Mouse (Mus musculus) lung, adult 18-20 months (tissue): ENCODE measurements around the gene Gm20388.
A peak's percentile ranks its signal among the peaks of the same experiment; 100 is the strongest.

Experiments
- DNase-seq, 2 experiments: peaks; one replicate each; pipeline ENCODE4 v3.0.0; 2022; ENCODE audit warnings: mixed read lengths in 2 of 2

Gene Gm20388

DNA sequence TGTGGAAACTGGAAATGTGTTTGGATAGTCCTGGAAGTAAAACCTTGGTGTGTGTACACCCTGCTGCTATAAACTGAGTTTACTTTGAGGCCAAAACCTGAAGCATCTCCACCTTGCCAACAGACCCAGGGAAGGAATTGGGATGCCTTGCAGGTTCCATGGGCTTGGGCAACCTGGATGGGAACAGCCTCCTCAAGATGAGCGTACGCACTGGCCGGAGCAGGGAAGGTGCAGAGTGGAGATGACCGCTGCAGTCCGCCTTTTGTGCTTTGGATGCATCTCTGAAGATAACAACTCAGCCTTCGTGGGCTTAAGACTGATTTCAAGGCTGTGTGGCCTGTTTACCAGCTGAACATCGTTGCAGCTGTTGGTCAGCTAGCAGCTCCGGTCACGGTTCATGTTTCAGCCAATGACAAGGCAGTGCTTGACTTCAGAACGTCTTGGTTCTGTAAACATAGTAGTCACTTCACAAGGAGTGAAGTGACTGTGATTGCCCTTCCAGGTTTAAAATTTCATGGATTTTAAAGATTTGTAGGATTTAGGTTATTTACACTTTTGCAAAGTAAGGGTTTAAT is 2044.4 kb downstream of the Gm20388 start:
- no peak for DNase-seq

DNA sequence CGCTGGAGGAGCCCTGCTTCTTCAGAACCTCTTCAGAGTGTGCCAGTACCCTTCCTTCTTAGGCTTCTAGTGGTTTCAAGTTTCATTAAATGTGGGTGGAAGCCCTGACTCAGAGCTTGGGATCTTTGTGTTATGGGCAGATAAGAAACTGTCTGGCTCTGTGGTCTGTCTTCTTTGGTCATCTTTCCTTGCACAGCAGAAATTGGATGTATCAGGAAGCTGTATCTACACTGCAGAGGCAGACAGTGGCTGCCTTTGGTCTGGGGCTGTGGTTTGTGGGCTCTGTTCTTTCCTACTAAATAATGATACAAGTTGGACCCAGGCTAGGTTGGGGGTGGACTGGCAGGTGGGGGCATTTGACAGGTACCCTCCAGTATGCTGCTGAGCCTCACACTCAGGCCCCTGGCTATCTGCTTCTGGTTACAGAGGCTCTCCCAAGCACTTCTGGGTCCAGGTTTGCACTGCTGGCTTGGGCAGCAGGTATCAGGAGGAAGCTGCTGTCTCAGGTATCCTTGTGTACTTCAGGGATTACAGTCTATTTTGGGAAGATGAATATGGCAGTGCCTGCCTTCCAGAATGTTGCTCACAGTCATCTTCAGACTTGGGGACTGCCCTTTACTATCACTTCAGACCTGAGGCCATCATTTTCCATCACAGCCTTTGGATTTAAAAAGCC is 2045.3 kb downstream of the Gm20388 start:
- no peak for DNase-seq

DNA sequence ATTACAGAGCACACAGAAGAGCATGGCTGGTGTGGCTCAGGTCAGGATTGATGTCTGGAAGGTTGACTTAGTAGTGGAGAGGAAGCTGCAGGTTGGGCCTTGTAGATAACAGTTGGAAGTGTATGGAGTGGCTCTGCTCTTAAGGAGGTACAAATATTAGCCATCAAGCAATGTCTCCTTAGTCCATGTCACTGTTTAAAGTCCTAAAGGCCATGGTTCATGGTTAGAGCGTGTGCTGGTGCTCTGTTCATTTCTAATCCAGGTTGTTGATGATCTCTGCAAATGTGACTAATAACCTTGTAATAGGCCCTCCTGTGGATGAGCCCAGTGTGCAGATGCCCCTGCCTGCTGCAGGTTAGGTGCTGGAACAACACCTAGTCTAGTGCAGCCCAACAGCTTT is 2047.8 kb downstream of the Gm20388 start:
- DNase-seq: no peak

DNA sequence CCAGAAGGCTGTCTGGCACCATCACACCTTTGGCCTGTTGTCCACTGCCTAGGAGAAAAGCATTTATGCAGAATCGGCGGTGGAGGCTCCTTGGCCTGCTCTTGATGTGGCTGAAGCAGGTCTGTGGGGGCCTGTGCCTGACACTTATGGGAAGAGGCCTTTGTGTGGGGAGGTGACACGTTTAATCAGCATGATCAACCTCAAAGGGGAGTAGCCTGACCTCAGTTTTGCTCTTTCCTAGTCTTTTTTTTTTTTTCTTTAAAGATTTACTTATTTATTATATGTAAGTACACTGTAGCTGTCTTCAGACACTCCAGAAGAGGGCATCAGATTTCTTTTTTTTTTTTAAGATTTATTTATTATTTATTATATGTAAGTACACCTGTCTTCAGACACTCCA is 2052.3 kb downstream of the Gm20388 start:
- DNase-seq: no peak

DNA sequence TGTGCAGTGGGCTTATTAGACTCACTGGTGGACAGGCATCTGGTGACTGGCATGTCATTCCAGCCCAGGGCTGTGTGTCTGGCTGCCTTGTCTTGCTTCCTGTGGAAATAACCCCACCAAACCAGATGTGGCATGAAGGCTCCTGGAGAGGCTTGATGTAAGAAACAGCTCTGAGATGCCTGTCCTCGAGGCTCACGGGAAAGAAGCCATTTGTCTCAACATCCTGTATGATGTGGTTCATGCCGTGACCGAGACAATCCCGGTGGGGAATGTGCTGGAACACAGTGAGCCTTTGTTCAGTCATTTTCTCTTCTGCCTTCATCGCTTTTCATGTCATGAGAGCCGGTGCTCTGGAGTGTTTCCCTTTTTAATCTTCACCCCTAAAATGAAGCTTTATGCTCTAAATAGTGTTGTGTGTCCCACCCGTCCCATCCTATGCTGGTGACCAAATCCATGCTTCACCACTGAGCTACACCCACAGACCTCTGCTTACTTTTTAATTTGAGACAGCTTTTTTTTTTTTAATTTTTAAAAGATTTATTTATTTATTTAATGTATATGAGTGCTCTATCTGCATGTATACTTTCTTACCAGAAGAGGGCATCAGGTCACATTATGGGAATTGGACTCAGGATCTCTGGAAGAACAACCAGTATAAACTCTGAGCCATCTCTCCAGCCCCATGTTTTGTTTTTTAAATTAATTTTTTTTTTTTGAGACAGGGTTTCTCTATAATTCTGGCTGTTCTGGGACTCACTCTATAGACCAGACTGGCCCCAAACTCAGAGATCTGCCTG is 2054.3 kb downstream of the Gm20388 start:
- DNase-seq: no peak

DNA sequence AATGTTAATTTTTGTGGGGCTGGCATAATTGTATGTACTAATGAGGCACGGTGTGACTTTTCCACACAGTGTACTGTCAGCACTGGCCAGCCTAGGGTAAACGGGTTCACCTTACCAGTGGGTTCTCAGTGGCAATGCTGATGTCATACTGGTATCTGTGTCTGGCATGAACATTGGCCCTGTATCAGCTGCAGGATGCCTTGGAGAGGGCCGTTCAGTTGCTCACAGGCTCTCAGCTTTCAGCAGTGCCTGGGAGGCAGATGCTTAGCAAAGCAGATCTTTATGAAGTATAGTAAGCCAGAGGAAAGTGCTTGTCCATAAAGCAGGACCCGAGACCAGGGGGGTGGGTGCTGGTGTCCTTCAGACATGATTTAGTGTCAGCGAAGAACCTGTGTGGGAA is 2055.5 kb downstream of the Gm20388 start:
- no peak for DNase-seq

DNA sequence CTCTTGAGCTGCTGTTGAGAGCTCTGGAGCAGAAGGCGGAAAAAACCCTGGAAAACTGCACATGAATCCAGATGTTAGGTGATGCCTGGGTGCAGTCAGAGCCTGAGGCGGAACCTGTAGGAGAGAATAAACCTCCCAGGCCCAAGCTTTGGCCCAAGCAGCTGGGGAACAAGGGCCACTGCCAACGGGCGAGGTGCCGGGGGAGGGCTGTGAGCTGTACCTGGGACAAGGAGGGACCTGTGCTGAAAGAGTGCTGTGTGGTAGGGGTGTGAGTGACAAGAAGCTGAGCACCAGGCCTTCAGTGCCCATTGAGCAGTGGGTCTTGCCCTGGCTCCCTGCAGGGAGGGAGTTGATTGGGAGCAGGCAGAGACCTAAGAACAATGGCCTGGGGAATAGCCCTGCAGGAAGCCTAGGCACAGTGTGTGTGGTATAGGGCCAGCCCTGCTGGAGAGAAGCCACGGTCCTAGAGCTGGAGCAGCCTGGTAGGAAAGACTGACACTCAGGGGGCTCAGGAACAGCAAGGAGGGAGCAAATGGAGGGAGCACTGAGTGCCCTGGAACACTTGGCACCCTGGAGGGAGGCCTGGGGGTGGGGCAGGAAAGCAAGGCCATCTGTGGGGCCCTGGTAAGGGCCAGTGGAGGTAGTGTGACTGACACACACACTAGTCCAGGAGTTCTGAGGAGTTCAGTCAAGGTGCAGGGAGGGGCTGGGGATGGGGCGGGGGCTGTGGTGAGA is 2056.2 kb downstream of the Gm20388 start:
- no peak for DNase-seq

DNA sequence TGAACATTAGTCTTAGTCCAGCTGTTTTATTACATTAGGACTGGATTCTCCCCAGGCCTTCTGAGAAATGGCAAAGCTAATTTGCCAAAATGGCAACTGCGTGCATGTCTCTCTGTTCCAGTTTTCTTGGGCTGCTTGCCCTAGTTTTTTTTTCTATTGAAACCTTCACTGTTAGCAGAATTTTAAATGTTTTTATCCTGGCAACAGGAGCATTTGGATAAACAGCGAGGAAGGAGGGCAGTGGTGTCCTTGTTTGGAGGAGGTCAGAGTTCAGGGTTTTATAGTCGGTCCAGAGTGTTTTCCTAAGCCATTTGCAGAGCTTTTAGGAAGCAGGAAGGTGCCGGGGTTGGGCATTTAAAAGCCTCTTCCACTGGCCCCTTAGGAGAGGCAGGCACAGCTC is 2057.3 kb downstream of the Gm20388 start:
- peak in 1 of 2 experiments; percentile 27 for DNase-seq

DNA sequence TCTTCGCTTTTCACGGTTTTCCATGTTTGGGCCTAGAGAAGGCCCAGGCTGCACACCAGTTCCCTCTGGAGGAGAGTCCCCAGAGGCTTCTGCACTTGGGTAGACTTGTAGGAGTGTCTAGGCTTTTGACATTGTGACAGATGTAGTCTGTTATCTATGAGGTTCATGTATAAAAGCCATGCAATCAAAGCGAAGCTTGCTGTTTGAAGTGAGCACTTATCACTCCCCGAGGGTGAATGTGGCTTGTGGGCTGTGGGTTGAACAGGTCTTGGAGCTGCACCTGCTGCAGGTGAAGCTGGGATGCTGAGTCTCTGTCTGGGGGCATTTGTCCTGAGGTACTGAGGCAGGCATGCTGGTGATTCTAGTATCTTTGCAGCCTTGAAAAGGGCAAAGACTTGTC is 2057.9 kb downstream of the Gm20388 start:
- no peak for DNase-seq

DNA sequence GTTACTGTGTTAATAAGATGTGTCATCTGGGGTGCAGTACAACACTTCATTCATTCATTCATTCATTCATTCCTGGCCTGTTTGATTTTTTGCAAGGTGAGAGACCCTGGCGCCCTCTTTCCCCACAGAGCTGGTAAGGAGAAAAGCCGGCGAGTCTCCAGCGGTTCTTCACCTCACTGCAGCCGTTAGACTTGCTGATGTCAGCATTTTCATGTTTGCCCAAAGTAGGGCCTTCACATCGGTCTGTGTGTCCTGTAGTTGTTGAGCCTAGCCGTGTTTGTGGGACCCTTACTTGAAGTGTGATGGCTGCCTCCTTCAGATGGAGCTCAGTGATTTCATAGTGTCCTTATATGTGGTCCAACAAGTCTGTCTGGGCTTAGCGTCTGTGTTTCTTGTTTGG is 2059.6 kb downstream of the Gm20388 start:
- DNase-seq: no peak

DNA sequence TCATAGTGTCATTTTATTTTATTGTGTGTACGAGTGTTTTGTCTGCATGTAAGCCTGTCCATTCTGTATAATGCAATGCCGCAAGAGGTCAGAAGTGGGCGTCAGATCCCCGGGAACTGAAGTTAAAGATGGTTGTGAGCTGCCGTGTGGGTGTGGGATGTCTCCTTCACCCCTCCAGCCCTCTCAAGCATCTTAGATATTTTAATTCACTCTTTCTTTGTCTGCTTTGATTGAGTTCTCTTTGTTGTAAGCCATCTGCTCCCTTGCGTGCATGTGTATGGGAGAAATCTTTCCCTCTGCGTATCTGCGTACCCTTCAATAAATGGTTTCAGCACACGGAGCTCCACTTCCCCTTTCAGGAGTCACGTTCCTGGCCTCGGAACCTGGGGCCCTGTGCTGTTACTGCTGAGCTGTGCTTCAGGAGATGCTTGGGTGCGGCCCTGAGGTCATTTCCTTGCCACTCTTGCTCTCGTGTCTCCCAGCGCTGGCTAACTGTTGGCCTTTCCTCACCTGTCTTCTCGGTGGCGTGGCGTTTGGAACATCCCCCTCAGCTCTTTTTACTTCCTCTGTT is 2060.9 kb downstream of the Gm20388 start:
- DNase-seq: no peak

DNA sequence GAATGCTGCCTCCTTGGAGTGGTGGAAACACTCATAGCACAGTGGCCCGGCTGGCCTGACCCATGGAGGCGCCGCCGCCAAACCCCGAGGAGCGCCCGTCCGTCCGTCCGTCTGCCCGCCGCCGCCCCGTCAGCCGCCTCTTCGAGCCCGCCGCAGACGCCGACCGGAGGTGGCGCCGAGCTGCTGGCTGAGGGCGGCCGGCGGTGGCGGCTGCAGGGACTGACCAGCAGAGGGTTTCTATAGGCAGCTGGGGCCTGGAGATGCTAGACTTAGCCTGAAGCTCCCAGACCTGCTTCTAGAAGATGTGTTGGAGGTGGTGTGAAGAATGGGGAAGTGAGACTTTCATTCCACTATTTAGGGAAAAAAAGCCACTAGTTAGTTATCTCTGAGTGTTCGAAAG is 2063.3 kb downstream of the Gm20388 start:
- DNase-seq: no peak

DNA sequence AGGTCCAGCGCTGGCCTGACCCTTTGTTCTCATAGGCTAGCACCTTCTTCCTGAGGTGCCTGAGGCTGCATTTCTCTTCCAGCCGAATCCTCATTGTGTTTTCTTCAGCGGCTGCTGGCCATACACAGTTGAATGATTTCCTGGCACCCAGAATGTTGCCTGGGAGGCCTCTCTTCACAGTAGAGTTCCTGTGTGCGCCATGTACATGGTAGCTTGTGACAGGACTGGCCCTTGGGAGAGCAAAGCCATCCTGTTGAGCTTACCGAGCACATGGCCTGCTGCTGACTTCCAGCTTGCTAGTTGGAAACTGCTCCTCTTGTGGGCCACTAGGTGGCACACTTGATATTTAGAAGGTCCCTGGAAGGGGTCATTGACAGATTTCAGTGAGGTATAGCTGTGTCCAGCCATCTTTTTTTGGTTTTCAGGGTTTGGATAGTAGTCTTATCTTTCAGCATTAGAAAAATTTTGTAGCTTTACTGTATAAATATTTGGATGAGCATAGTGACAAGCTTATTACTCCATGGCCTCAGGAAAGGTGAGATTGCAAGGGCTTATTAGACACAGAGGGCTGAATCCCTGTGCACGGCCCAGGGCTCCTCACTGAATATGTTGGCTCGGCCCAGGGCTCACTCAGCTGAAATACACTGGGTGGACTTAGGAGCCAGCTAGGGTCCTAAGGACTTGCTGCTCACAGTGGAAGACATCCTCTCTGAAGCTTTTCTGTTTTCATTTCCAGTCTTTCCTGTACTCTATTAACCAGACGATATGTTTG is 2067.4 kb downstream of the Gm20388 start:
- no peak for DNase-seq

DNA sequence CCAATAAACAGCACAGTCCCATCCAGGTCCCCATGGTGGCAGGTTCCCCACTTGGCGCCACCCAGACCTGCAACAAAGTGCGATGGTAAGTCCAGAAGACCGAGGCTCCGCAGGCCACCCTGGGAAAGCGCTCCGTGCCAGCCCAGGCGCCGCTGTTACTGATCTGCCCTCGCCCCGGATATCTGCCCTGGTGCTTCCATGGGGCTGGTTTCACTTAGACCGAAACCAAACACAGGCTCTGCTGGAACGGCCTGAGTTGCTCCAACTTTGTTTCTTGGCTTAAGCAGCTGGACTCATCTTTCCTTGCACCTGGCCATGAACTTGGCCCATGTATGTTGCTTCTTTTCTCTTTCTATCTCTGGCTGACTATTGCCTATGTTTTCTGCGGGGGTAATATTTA is 2068.0 kb downstream of the Gm20388 start:
- DNase-seq: no peak

DNA sequence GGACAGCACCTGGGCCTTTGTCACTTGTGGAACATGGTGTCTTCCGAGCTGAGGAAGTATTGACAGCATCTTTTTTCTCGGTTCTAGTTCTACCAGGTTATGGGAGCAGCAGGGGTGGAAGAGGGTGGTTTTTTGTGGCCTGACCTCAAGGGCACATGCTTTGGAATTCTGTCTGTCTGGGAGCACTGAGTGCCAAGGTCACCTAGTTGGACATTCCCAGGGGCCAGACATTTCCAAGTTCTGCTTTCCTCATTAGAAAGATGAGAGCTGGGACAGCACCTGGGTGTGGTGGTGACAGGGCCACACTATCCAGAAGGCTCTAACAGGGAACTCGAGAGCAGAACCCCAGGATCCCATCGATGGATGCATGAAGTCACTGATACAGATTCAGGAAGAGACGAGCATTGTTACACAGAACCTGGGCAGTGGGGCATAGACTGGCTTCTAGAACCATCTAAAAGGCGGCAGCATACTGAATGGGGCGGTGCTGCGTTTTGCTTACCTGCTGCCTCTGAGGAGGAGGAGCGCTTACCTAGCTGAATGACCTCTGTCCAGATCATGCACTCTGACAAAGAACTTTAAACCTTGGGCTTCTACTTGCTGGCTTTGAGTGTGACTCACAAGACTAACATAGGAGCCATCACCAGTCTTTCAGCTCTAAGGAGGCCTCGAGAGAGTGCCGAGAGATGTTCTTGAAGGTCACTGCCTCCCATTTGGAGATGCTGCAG is 2070.3 kb downstream of the Gm20388 start:
- DNase-seq: no peak

DNA sequence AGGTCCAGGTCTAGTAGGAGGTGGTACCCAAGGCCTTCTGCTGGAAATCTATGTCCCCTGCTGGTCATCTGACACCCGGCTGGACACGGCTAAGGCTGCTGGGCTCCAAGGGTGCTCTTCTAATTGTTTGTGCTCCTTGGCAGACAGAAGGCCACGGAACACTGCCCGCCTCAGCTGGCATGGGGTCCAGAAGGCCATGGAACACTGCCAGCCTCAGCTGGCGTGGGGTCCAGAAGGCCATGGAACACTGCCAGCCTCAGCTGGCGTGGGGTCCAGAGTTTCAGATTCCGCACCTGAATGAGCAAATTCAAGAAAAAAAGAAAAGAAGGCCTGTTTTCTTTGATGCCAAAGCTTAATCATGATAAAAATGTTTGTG is 2070.9 kb downstream of the Gm20388 start:
- DNase-seq: no peak

DNA sequence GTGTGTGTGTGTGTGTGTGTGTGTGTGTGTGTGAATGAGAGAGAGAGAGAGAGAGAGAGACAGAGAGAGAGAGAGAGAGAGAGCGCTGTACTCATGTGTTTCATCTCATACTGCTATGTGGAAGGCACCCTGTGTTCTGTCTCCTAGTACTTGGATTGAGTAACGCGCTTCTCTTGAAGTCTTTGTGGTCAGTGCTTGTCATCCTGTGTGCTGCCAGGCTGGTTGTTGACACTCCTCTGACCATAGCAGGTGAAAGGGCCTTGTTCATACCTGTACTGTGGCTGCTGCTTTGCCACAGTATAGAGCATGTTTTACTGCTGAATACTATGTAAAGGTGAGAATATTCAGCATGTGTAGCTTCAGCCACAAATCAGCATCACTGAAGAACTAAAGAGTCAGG is 2075.0 kb downstream of the Gm20388 start:
- peak in 1 of 2 experiments; percentile 69 for DNase-seq

DNA sequence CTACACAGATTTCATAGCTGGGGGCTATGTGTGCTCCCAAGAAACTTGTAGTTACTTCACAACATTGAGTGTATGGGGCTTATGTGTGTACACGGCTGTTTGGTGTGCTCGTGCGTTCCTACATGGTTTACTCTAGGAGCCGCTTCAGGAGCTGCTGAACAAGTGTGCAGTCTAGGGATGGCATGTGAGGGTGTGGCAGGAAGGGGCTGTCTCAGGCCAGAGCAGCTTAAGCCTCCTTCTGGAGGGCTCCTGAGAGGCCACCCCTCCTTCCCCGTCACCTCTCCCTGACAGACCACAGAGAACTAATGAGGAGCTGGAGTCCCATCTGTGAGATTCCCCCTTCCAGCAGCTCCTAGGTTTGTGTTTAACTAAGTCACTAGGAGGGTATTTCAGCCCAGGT is 2077.3 kb downstream of the Gm20388 start:
- DNase-seq: no peak

DNA sequence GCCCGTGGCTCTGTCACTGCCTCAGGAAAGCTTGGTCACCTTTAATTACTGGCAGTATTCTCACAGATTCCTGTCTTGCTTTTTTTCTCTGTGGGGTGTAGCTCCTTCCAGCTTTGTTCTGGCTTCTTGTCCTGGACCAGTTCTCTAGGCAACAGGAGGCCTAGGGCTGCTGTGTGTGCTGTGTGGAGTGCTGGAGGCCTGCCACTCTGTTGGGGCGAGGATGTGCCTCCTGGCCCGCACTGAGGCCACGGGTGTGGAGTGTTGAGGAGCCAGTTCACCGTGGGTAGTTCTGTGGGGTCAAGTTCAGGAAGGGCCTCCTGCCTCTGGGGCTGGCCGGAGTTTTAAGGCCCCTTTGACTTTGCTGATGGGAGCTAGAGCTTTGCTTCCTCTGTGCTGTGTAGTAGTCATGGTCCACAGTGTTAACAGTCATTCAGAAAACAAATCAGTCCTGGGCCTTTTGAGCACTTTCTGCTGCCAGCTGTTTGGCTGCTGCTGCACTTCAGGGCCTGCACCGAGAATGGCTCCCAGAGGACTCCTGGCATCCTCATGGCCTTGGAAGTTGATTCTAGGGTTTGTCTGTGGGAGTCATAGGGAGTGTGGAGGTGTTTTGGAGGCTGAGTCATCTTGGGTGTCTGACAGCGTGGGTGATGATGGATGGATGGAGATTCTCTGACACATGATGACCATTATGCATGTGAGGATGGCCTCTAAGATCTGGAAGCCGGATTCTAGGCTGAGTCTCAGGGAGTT is 2080.0 kb downstream of the Gm20388 start:
- no peak for DNase-seq

DNA sequence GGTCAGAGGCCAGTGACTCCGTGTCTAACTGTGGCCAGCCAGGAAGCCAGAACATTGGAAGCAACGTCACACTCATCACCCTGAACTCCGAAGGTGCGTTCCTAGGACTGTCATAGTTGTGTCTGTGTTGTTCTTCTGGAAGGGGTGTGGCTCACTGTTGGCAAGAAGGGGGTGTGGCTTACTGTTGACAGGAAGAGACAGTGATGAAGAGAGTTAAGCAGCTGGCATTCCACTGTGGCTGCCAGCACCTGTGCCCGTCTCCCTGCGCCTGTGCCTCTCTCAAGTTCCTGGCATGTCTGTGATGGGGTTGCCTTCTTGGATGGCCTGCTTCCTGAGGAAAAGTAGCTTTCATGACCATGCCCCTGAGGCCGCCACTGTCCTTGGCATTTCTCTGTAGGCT is 2081.0 kb downstream of the Gm20388 start:
- no peak for DNase-seq

DNA sequence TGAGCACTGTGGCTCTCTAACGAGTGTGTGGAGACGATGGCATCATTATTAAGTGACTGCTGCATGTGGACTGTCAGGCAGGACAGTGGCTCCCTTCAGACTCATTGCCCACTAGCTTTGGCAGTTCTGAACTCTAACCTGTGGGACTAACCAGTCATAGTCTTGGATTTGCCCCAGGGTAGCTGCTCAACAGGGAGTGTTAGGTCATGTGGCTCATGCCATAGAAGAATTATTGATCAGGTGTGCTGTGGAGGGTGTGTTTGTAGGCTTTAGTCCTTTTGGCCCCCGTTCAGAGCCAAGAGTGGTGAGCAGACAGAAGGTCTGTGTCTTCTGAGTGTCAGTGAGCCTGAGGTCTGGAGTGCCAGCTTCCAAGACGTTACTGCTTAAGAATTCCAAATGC is 2082.3 kb downstream of the Gm20388 start:
- DNase-seq: no peak
